Mouse (Mus musculus): ENCODE measurements around the gene Vmn2r92. TPM values are rescaled to one million over a fixed set of nuclear protein-coding genes. Genes with fewer than 3 reads are reported as not detected.
"Not testable (repeated sequence)": the region's sequence is repeated elsewhere in the genome, so short reads cannot be mapped to it uniquely, and the experiment has no call there.

Vmn2r92 gene
- not detected in 2 replicates for polyA plus RNA-seq (2014; fragmentation: Nextera tagmentation; extraction: Ambion mirVana)

GRCm38 (mm10) chr17:18151587-18151986 lies at the start of gene Vmn2r92:
TSS of gene Vmn2r92 (plus strand) at chr17:18151887.
- H3K27me3 ChIP-seq (ENCODE audit: control insufficient read depth, insufficient read depth, low read length); H3K27ac ChIP-seq (ENCODE audit: low read length); H3K4me3 ChIP-seq (ENCODE audit: low read depth, low read length); H3K9ac ChIP-seq (replicated peaks; ENCODE audit: low read depth, low read length); H3K4me1 ChIP-seq (ENCODE audit: control insufficient read depth, insufficient read depth, low read length); H3K36me3 ChIP-seq (ENCODE audit: control insufficient read depth, insufficient read depth, low read length); ATAC-seq (ENCODE audit: insufficient number of reproducible peaks, insufficient read depth, low FRiP score, low read depth); H3K4me2 ChIP-seq (replicated peaks; ENCODE audit: low read depth, low read length); H3K9me3 ChIP-seq (ENCODE audit: control insufficient read depth, low read depth, low read length): not testable (repeated sequence)
- WGBS, result 61% methylated on average over 1 of the region's 1 CpGs

DNA sequence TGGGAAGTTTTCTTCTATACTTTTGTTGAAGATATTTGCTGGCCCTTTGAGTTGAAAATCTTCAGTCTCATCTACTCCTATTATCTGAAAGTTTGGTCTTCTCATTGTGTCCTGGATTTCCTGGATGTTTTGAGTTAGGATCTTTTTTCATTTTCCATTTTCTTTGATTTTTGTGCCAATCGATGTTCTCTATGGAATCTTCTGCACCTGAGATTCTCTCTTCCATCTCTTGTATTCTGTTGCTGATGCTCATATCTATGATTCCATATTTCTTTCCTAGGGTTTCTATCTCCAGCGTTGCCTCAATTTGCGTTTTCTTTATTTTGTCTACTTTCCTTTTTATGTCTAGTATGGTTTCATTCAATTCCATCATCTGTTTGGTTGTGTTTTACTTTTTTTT lies 49.4 kb upstream of the Vmn2r92 start:
- not testable (repeated sequence) for H3K36me3 ChIP-seq (ENCODE audit: control insufficient read depth, insufficient read depth, low read length); H3K4me1 ChIP-seq (ENCODE audit: control insufficient read depth, insufficient read depth, low read length); H3K27me3 ChIP-seq (ENCODE audit: control insufficient read depth, insufficient read depth, low read length); ATAC-seq (ENCODE audit: insufficient number of reproducible peaks, insufficient read depth, low FRiP score, low read depth); H3K27ac ChIP-seq (ENCODE audit: low read length); H3K9ac ChIP-seq (replicated peaks; ENCODE audit: low read depth, low read length); H3K9me3 ChIP-seq (ENCODE audit: control insufficient read depth, low read depth, low read length); H3K4me3 ChIP-seq (ENCODE audit: low read depth, low read length); H3K4me2 ChIP-seq (replicated peaks; ENCODE audit: low read depth, low read length)
- 77% methylated on average over 3 of the region's 3 CpGs for WGBS

- not testable (repeated sequence) for H3K4me3 ChIP-seq (ENCODE audit: low read depth, low read length); H3K27me3 ChIP-seq (ENCODE audit: control insufficient read depth, insufficient read depth, low read length); H3K36me3 ChIP-seq (ENCODE audit: control insufficient read depth, insufficient read depth, low read length); H3K4me1 ChIP-seq (ENCODE audit: control insufficient read depth, insufficient read depth, low read length); H3K27ac ChIP-seq (ENCODE audit: low read length); H3K9me3 ChIP-seq (ENCODE audit: control insufficient read depth, low read depth, low read length); H3K4me2 ChIP-seq (replicated peaks; ENCODE audit: low read depth, low read length); H3K9ac ChIP-seq (replicated peaks; ENCODE audit: low read depth, low read length); ATAC-seq (ENCODE audit: insufficient number of reproducible peaks, insufficient read depth, low FRiP score, low read depth)
- 64% methylated on average over 2 of the region's 2 CpGs for WGBS
These were observed 9.5 kb downstream of the Vmn2r92 start for GRCm38 (mm10) chr17:18161194-18161593.

- Histone ChIP-seq H3K4me3 (ENCODE audit: low read depth, low read length) (no peak overlapping the region), H3K27ac (ENCODE audit: low read length) (no peak overlapping the region), H3K9me3 (ENCODE audit: control insufficient read depth, low read depth, low read length) (no peaks in the 10 kb centered on the region), H3K4me1 (ENCODE audit: control insufficient read depth, insufficient read depth, low read length) (no peaks in the 10 kb centered on the region), H3K9ac (replicated peaks; ENCODE audit: low read depth, low read length) (no peak overlapping the region), H3K27me3 (ENCODE audit: control insufficient read depth, insufficient read depth, low read length) (no peaks in the 10 kb centered on the region), H3K4me2 (replicated peaks; ENCODE audit: low read depth, low read length) (no peak overlapping the region), H3K36me3 (ENCODE audit: control insufficient read depth, insufficient read depth, low read length) (no peaks in the 10 kb centered on the region)
- WGBS, result 79% methylated on average over 1 of the region's 1 CpGs
- no peak for ATAC-seq (ENCODE audit: insufficient number of reproducible peaks, insufficient read depth, low FRiP score, low read depth)
These were observed 38.0 kb downstream of the Vmn2r92 start for GRCm38 (mm10) chr17:18189732-18190131.

- Histone ChIP-seq H3K36me3 (ENCODE audit: control insufficient read depth, insufficient read depth, low read length) (no peaks in the 10 kb centered on the region), H3K4me3 (ENCODE audit: low read depth, low read length) (no peak overlapping the region), H3K9me3 (ENCODE audit: control insufficient read depth, low read depth, low read length) (peaks cover 8% of the 10 kb centered on the region; the same call in 1 of the 2 replicates), H3K4me2 (replicated peaks; ENCODE audit: low read depth, low read length) (no peak overlapping the region), H3K9ac (replicated peaks; ENCODE audit: low read depth, low read length) (no peak overlapping the region), H3K27ac (ENCODE audit: low read length) (no peak overlapping the region), H3K27me3 (ENCODE audit: control insufficient read depth, insufficient read depth, low read length) (no peaks in the 10 kb centered on the region), H3K4me1 (ENCODE audit: control insufficient read depth, insufficient read depth, low read length) (no peaks in the 10 kb centered on the region)
- no peak for ATAC-seq (ENCODE audit: insufficient number of reproducible peaks, insufficient read depth, low FRiP score, low read depth)
These were observed 69.6 kb downstream of the Vmn2r92 start for GRCm38 (mm10) chr17:18221300-18221699.

DNA sequence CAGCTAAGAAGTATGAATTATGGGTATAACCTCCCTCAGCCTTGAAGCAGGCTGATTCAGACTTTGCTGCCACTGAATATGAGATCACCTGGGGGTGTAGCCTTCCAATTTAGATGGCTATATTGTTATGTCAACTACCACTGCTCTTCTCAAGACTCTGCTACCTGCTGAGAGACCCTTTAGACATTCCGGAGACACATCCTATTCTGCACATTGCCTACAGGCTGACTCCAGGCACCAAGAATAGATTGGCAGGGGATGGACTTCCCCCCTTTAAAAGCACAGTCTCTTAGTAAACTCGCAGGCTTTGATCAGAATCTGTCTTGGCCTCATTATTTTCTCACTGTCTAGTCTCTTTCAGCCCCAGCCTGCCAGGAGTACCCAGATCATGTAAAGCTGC lies 80.3 kb downstream of the Vmn2r92 start:
- H3K9me3 ChIP-seq (ENCODE audit: control insufficient read depth, low read depth, low read length), result no peaks in the 10 kb centered on the region
- no peak overlapping the region for H3K9ac ChIP-seq (replicated peaks; ENCODE audit: low read depth, low read length)
- no peaks in the 10 kb centered on the region for H3K36me3 ChIP-seq (ENCODE audit: control insufficient read depth, insufficient read depth, low read length)
- no peak for ATAC-seq (ENCODE audit: insufficient number of reproducible peaks, insufficient read depth, low FRiP score, low read depth)
- WGBS, result 72% methylated on average over 2 of the region's 2 CpGs
- H3K4me2 ChIP-seq (replicated peaks; ENCODE audit: low read depth, low read length), result no peak overlapping the region
- no peak overlapping the region for H3K4me3 ChIP-seq (ENCODE audit: low read depth, low read length)
- H3K27me3 ChIP-seq (ENCODE audit: control insufficient read depth, insufficient read depth, low read length), result no peaks in the 10 kb centered on the region
- H3K27ac ChIP-seq (ENCODE audit: low read length), result no peak overlapping the region
- H3K4me1 ChIP-seq (ENCODE audit: control insufficient read depth, insufficient read depth, low read length), result no peaks in the 10 kb centered on the region

- ATAC-seq (ENCODE audit: insufficient number of reproducible peaks, insufficient read depth, low FRiP score, low read depth), result no peak
- H3K9ac ChIP-seq (replicated peaks; ENCODE audit: low read depth, low read length), result no peak overlapping the region
- no peaks in the 10 kb centered on the region for H3K9me3 ChIP-seq (ENCODE audit: control insufficient read depth, low read depth, low read length)
- no peak overlapping the region for H3K4me2 ChIP-seq (replicated peaks; ENCODE audit: low read depth, low read length)
- no peaks in the 10 kb centered on the region for H3K4me1 ChIP-seq (ENCODE audit: control insufficient read depth, insufficient read depth, low read length)
- H3K4me3 ChIP-seq (ENCODE audit: low read depth, low read length), result no peak overlapping the region
- no peaks in the 10 kb centered on the region for H3K27me3 ChIP-seq (ENCODE audit: control insufficient read depth, insufficient read depth, low read length)
- 80% methylated on average over 13 of the region's 14 CpGs for WGBS
- H3K36me3 ChIP-seq (ENCODE audit: control insufficient read depth, insufficient read depth, low read length), result no peaks in the 10 kb centered on the region
- H3K27ac ChIP-seq (ENCODE audit: low read length), result no peak overlapping the region
These were observed 85.2 kb downstream of the Vmn2r92 start for GRCm38 (mm10) chr17:18236931-18237330.

Other genes starting within 250 kb of the Vmn2r92 start
- not detected in 2 replicates for gene Fpr-rs4, start 130.2 kb upstream of the Vmn2r92 start, polyA plus RNA-seq (2014; fragmentation: Nextera tagmentation; extraction: Ambion mirVana)
- 0.03 TPM in 1 of 2 replicates, not detected in the other for gene Vmn2r124, start 102.5 kb upstream of the Vmn2r92 start, polyA plus RNA-seq (2014; fragmentation: Nextera tagmentation; extraction: Ambion mirVana)
- not detected in 2 replicates for gene Vmn2r91, start 66.9 kb upstream of the Vmn2r92 start, polyA plus RNA-seq (2014; fragmentation: Nextera tagmentation; extraction: Ambion mirVana)
- not detected in 2 replicates for gene Vmn2r94, start 125.9 kb downstream of the Vmn2r92 start, polyA plus RNA-seq (2014; fragmentation: Nextera tagmentation; extraction: Ambion mirVana)
- not detected in 2 replicates for gene Vmn2r93, start 146.2 kb downstream of the Vmn2r92 start, polyA plus RNA-seq (2014; fragmentation: Nextera tagmentation; extraction: Ambion mirVana)